Mouse (Mus musculus) megakaryocyte, embryonic 14.5 days (primary cell): Measurements from ENCODE around the gene Aldh16a1. TPM values are rescaled to one million over a fixed set of nuclear protein-coding genes. Genes with fewer than 3 reads are reported as not detected.

Experiments
- H3K27me3 ChIP-seq: replicated peaks from 2 replicates; pipeline ENCODE3; 2012; ENCODE audit warnings: inconsistent platforms
- H3K36me3 ChIP-seq: replicated peaks from 2 replicates; pipeline ENCODE3; 2012; ENCODE audit warnings: low read length, inconsistent platforms, mixed read lengths
- H3K4me1 ChIP-seq: 2 replicates; pipeline ENCODE4 v1.6.1; 2012; ENCODE audit warnings: inconsistent platforms
- H3K4me3 ChIP-seq: replicated peaks from 2 replicates; pipeline ENCODE3; 2012; ENCODE audit warnings: moderate library complexity, mild to moderate bottlenecking, inconsistent platforms
- H3K9me3 ChIP-seq: 2 replicates; pipeline ENCODE4 v1.6.1; 2012; ENCODE audit warnings: inconsistent platforms
- FLI1 ChIP-seq: IDR thresholded peaks from 2 replicates; pipeline ENCODE4 v1.6.1; 2012; ENCODE audit warnings: low read length, inconsistent platforms, mixed read lengths
- GATA1 ChIP-seq: IDR thresholded peaks from 3 replicates; pipeline ENCODE4 v1.6.1; 2012; ENCODE audit warnings: mixed read lengths, low read length, inconsistent platforms, borderline replicate concordance
- polyA plus RNA-seq: library from polyadenylated mRNA; stranded (reverse); fragments of >175 nt; gene quantifications from 2 replicates; pipeline ENCODE4 v1.2.3, GENCODE M21; 2012; ENCODE audit warnings: low replicate concordance; ENCODE audit not compliant: insufficient read depth

Aldh16a1 gene
- polyA plus RNA-seq, 1 experiment, result 76.4 TPM

- Histone ChIP-seq H3K36me3 (peaks cover 42% of the 10 kb centered on the region), H3K4me1 (peaks cover 89% of the 10 kb centered on the region), H3K27me3 (peaks cover 17% of the 10 kb centered on the region), H3K9me3 (peaks cover 8% of the 10 kb centered on the region), H3K4me3 (peak overlapping the region; percentile 88)
- TF ChIP-seq GATA1 (peak; percentile 98), FLI1 (0 out of 2 replicates have a peak, but pooled peaks have one; percentile 33)
Measured at GRCm38 (mm10) chr7:45137171-45138006, 17.0 kb downstream of the Aldh16a1 start.

GRCm38 (mm10) chr7:45135993-45136567 lies 18.3 kb downstream of the Aldh16a1 start, which contains the start of the genes Gm45713 and Flt3l:
Gene Gm45713 (minus strand): TSS chr7:45136231.
Gene Flt3l (minus strand): TSS chr7:45136432.
- Histone ChIP-seq H3K36me3 (peaks cover 43% of the 10 kb centered on the region), H3K9me3 (peaks cover 8% of the 10 kb centered on the region), H3K4me3 (peak within 1 kb of the TSS; percentile 92), H3K27me3 (peaks cover 12% of the 10 kb centered on the region), H3K4me1 (peaks cover 88% of the 10 kb centered on the region)
- TF ChIP-seq FLI1 (no peak), GATA1 (no peak)

DNA sequence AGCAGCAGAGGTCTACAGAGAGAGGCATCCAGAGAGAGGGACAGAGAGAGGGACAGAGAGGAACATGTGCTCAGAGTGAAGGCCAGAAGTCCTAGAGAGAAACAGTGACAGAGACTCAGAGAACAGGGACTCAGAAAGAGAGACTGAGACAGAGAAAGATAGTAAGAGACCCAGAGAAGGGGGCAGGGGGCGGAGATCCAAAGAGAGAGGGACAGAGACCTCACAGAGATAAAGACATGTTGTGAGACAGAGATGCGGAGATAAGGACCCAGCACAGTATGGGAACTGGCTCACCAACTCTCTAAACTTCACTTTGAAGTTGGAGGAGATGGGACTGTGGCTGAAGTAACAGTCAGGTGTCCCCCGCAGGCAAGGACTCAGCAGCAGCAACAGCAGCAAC lies 19.0 kb downstream of the Aldh16a1 start:
- Histone ChIP-seq H3K9me3 (peaks cover 8% of the 10 kb centered on the region), H3K27me3 (peaks cover 12% of the 10 kb centered on the region), H3K4me1 (peaks cover 87% of the 10 kb centered on the region), H3K4me3 (peak overlapping the region; percentile 92), H3K36me3 (peaks cover 45% of the 10 kb centered on the region)
- TF ChIP-seq FLI1, result no peak
- TF ChIP-seq GATA1, result no peak

DNA sequence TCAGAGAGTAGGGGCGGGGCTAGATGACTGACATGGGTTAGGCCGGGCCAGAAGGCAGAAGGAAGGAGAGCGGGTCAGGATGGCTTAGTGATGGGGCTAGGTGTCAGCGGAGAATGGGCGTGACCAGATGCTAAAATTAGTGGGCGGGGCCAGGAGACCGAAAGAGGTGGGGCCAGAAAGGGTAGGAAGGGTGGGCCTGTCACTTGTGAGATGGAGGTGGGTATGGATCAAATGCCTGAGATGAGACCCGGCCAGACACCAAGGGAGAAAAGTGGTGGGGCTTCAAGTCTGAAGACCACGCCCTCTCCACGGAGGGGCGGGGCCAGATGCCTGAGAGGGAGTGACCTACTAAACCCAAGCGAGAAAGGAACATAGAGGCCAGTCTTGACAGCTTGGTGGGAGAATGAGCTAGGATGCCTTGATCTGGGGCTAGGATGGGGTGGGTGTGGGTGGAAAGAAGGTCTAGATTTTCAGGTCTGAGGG lies 19.8 kb downstream of the Aldh16a1 start:
- peaks cover 8% of the 10 kb centered on the region for H3K27me3 ChIP-seq
- H3K9me3 ChIP-seq, result peaks cover 4% of the 10 kb centered on the region
- H3K4me1 ChIP-seq, result peaks cover 87% of the 10 kb centered on the region
- peaks cover 42% of the 10 kb centered on the region for H3K36me3 ChIP-seq
- peak overlapping the region; percentile 92 for H3K4me3 ChIP-seq
- TF ChIP-seq FLI1 (no peak), GATA1 (no peak)

- H3K4me1 ChIP-seq, result peaks cover 83% of the 10 kb centered on the region
- H3K27me3 ChIP-seq, result peaks cover 2% of the 10 kb centered on the region
- TF ChIP-seq FLI1, result no peak
- TF ChIP-seq GATA1, result no peak
- H3K4me3 ChIP-seq, result peak overlapping the region; percentile 38
- H3K9me3 ChIP-seq, result peaks cover 3% of the 10 kb centered on the region; the same call in 1 of the 2 replicates
- H3K36me3 ChIP-seq, result peaks cover 42% of the 10 kb centered on the region
Measured at GRCm38 (mm10) chr7:45133446-45134159, 20.8 kb downstream of the Aldh16a1 start.

DNA sequence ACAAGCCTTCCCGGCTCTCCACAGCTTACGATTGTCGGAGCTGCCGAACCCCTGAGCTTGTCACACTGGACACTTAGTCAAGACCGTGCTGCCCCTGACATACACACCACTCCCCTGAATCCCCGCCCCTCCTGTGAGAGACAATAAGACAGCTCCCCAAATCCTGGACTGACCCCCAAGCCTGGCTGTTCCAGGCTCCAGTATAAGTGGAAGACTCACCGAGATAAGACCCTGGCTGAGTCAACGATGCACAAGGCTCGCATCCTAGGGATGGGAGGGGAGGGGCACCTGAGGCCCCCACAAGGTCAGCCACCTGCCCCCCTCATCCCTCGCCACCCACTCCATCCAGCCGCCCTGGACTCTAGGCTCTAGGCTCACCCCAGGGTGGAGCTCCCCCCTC lies 22.5 kb downstream of the Aldh16a1 start:
- Histone ChIP-seq H3K4me1 (peaks cover 76% of the 10 kb centered on the region), H3K4me3 (no peak overlapping the region), H3K9me3 (peaks cover 3% of the 10 kb centered on the region; the same call in 1 of the 2 replicates), H3K27me3 (no peaks in the 10 kb centered on the region), H3K36me3 (peaks cover 50% of the 10 kb centered on the region)
- no peak for TF ChIP-seq GATA1

DNA sequence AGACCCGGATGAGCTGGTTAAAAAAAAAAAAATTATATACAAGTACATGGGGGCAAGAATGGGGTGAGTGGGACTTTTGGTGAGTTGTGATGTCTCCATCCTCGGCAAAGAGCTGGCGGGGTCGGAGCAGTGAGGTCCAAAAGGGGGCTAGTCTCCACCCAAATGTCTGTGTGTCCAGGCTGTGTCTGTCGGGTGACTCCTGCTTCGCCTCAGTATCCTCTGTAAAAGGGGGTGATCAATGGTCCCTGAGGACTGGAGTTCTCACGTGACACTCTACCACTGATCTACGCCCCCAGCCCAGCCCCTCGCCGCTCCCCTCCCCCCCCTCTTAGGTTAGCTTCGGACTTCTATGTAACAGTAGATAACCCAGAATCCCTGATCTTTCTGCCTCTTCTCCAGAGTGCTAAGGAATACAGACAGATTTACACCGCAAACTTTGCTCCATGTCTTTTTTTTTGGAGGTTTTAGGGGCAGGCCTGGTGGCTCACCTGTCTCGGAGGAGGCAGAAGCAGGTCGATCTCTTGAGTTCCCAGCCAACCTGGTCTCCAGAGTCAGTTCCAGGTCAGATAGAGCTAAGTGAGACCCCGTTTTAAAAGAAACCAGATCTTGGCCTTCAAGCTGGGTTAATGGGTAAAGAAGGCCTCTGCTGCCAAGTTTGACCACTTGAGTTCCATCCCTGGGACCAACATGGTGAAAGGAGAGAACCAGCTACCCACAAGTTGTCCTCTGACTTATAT lies 24.4 kb downstream of the Aldh16a1 start:
- TF ChIP-seq FLI1, result no peak
- TF ChIP-seq GATA1, result no peak
- H3K36me3 ChIP-seq, result peaks cover 69% of the 10 kb centered on the region
- H3K4me1 ChIP-seq, result peaks cover 79% of the 10 kb centered on the region
- H3K9me3 ChIP-seq, result peaks cover 3% of the 10 kb centered on the region; the same call in 1 of the 2 replicates
- peak overlapping the region; percentile 98 for H3K4me3 ChIP-seq
- no peaks in the 10 kb centered on the region for H3K27me3 ChIP-seq

GRCm38 (mm10) chr7:45129318-45129717 lies 25.1 kb downstream of the Aldh16a1 start:
- H3K4me3 ChIP-seq, result peak overlapping the region; percentile 98
- H3K9me3 ChIP-seq, result peaks cover 3% of the 10 kb centered on the region; the same call in 1 of the 2 replicates
- peaks cover 79% of the 10 kb centered on the region for H3K4me1 ChIP-seq
- H3K27me3 ChIP-seq, result no peaks in the 10 kb centered on the region
- peaks cover 71% of the 10 kb centered on the region for H3K36me3 ChIP-seq
- TF ChIP-seq GATA1, result no peak
- TF ChIP-seq FLI1, result no peak

DNA sequence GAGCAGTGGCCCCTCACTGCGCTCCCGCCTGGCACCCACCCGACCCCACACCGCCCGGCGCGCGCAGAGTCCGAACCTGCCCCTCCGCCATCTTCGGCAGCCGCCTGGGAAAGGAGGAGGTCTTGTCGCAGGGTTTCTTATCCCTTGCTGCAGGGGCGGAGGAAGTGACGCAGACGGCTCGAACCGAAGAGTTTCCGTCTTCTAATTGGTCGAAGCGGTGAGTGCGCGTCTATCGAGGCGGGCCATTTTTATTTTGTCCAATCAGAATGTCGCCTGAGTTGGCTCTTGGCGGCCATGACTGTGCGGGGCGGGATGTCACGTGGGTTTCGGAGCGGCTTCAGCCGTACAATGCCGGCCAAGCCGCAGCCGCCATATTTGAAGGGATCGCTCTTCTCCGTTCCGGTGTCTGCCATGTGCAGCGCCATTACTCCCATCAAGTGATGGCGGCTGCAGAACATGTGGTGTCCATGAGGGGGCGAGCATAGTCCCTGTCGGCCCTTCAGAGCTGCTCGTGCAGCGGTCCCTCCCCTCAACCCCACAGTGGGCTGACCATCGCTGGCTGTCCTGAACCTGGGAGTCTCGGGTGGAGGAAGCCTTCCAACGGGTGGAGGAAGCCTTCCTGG lies 25.6 kb downstream of the Aldh16a1 start, which contains the start of gene Rpl13a:
Gene Rpl13a (minus strand): TSS at position 138 of the 623 bp plus-strand sequence.
- H3K27me3 ChIP-seq, result no peaks in the 10 kb centered on the region
- peaks cover 65% of the 10 kb centered on the region for H3K36me3 ChIP-seq
- H3K4me3 ChIP-seq, result peak within 1 kb of the TSS; percentile 98
- peaks cover 73% of the 10 kb centered on the region for H3K4me1 ChIP-seq
- TF ChIP-seq GATA1 (no peak), FLI1 (no peak)
- H3K9me3 ChIP-seq, result peaks cover 3% of the 10 kb centered on the region; the same call in 1 of the 2 replicates
